Mouse (Mus musculus) liver, postnatal 0 days (tissue): ENCODE data around the gene Stmn1.

Experiments used
- CTCF ChIP-seq: sonication (generic); IDR thresholded peaks from 2 replicates; pipeline ENCODE4 v1.5.1; 2016; ENCODE audit warnings: antibody characterized with exemption, low read depth
- EP300 ChIP-seq: IDR thresholded peaks from 2 replicates; pipeline ENCODE4 v1.6.1; 2016; ENCODE audit warnings: antibody characterized with exemption, low read depth, mild to moderate bottlenecking

- TF ChIP-seq CTCF (no peak), EP300 (no peak)
These were observed 50.4 kb downstream of the Stmn1 start for GRCm38 (mm10) chr4:134518541-134518940.
